Mouse (Mus musculus): ENCODE results near the gene Atg3.

- TF ChIP-seq POLR2A (IDR thresholded peaks at IDR 0.05; ENCODE audit: extremely low read depth, insufficient read depth, low read length) (no peak), CTCF (IDR thresholded peaks at IDR 0.05; ENCODE audit: extremely low read depth, insufficient read depth, low read length) (no peak)
Observed at GRCm38 (mm10) chr16:45148488-45149082, 10.0 kb upstream of the Atg3 start.

Data from cortical plate, adult 2 months (tissue).